Mouse (Mus musculus) right cerebral cortex, postnatal 25 days (tissue): ENCODE measurements around the gene Wdr76.
"Not testable (repeated sequence)": the region's sequence is repeated elsewhere in the genome, so short reads cannot be mapped to it uniquely, and the experiment has no call there.

Experiments used
- DNase-seq: peaks from one replicate; pipeline ENCODE4 v3.0.0; 2022

Wdr76 gene

DNA sequence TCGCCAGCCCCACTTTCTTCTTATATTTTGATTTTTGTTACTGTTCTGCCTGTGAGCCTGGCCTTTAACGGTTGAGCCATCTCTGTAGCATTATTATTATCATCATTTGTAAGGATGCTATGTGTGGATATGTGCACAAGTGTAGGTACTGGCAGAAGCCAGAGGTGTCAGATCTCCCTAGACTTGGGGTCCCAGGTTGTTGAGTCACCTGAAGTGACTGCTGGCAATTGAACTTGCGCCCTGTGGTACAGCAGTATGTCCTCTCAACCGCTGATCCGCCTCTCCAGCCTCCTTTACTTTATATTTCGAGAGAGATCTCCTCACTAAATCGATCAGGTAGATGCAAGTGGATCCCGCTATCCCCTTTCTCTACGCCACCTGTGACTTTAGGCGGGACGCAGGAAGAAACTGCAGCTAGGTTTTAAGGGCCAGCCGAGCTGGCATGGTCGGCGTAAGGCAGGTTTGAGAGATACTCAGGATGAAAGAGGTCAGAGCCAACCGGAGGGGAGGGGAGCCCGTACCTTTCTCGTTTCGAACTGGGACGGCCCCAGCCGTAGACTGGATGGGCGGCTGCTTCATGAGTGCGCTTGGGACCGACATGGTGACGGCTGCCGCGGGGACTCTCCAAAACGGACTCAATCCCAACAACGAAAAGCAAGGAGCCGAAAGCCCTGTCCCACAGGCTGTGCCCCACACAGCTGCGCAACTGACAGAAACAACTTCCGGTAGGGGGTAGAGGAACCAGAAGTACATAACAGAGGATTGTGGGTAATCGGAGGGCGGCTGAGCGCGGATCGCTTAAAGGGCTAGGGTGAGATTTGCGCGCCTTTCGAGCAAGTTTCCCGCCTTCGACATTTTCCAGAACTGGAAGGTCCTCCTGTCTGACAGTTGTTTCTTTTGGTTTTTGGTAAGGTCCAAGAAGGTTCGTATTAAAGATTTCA lies at the start of gene Wdr76, which contains the start of gene Mfap1a:
Wdr76 (plus strand) TSS at position 782 of the 941 bp plus-strand sequence.
Mfap1a (minus strand) TSS at position 724 of the 941 bp plus-strand sequence.
- DNase-seq = peak; percentile 82

DNA sequence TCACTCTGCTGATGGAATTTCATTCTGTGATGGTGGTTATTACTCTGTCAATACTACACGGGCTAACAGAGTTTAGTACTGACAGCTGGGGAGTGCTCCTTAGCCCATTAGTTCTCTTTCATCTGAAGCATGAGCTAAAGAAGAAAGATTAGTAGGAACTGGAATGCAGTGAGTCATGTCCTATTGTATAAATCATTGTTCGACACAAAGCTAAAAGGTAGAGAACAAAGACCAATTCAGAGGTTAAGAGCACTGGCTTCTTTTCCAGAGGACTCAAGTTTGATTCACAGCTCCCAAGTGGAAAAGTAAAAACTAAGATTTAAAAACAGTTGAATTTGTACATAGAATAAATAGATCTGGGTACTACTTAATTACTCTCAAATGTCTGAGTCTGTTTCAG lies 46.5 kb upstream of the Wdr76 start:
- DNase-seq = no peak

DNA sequence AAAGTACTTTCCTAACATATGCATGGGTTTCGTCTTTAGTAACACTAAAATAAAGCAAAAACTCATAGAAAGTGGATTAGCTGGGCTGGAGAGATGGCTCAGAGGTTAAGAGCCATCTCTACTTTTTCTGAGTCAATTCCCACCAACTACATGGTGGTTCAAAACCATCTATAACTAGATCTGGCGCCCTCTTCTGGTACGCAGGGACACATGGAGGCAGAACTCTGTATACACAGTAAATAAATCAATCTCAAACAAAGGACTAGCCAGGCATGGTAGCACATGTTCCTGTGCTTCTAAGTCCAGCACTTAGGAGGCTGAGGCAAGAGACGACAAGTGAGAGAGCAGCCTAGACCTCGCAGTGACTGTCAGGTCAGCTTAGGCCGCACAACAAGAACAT lies 37.5 kb upstream of the Wdr76 start:
- not testable (repeated sequence) for DNase-seq

DNA sequence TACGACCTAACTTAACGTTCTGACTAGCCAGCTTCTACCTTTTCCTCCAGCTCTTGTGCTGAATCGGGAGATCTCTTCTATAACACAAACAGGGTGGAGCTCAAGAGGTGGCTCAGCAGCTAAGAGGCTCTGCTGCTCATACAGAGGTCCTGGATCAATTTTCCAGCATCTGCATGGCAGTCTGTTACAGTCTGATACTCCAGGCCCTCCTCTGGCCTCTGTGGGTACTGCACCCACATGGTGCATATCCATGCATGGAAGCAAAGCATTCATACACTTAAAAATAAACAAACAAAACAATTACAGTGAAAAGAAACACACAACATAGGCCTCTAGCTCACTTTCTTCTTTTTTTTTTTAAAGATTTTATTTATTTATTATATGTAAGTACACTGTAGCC lies 33.7 kb upstream of the Wdr76 start:
- not testable (repeated sequence) for DNase-seq

DNA sequence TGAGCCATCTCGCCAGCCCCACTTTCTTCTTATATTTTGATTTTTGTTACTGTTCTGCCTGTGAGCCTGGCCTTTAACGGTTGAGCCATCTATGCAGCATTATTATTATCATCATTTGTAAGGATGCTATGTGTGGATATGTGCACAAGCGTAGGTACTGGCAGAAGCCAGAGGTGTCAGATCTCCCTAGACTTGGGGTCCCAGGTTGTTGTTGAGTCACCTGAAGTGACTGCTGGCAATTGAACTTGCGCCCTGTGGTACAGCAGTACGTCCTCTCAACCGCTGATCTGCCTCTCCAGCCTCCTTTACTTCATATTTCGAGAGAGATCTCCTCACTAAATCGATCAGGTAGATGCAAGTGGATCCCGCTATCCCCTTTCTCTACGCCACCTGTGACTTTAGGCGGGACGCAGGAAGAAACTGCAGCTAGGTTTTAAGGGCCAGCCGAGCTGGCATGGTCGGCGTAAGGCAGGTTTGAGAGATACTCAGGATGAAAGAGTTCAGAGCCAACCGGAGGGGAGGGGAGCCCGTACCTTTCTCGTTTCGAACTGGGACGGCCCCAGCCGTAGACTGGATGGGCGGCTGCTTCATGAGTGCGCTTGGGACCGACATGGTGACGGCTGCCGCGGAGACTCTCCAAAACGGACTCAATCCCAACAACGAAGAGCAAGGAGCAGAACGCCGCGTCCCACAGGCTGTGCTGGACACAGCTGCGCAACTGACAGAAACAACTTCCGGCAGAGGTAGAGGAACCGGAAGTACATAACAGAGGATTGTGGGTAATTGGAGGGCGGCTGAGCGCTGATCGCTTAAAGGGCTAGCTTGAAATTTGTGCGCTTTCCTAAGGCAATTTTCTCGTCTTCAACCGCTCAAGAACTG lies 33.0 kb upstream of the Wdr76 start, which contains the start of gene Mfap1b:
Mfap1b (minus strand) TSS at position 767 of the 879 bp plus-strand sequence.
- peak; percentile 80 for DNase-seq

DNA sequence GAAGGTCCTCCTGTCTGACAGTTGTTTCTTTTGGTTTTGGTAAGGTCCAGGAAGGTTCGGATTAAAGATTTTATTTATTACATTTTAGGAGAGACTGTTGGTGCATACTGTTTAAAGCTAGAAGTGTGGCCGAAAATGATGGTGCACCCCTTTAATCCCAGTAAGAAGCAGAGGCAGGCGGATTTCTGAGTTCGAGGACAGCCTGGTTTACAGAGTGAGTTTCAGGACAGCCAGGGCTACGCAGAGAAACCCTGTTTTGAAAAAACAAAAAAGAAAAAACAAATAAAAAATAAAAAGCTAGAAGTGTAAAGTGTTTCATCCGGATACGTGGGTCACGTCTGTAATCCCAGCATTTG lies 32.4 kb upstream of the Wdr76 start:
- no peak for DNase-seq

DNA sequence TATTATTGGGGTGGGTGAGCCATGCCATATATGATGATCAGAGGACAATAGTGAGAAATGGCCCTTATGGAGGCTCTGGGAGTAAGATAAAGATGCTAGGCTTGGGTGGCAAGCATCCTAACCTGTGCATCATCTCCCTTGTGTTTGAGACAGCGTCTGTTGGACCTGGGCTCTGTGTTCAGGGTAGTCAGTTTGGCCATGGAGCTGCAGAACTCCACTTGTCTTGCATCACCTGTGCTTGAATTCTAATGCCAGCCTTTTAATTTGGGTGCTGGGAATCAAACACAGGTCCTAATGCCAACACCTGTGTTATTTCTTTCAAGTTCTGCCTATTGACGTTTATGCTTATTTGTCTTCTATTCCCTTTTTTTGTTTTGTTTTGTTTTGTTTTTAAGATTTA lies 31.2 kb upstream of the Wdr76 start:
- DNase-seq = not testable (repeated sequence)

DNA sequence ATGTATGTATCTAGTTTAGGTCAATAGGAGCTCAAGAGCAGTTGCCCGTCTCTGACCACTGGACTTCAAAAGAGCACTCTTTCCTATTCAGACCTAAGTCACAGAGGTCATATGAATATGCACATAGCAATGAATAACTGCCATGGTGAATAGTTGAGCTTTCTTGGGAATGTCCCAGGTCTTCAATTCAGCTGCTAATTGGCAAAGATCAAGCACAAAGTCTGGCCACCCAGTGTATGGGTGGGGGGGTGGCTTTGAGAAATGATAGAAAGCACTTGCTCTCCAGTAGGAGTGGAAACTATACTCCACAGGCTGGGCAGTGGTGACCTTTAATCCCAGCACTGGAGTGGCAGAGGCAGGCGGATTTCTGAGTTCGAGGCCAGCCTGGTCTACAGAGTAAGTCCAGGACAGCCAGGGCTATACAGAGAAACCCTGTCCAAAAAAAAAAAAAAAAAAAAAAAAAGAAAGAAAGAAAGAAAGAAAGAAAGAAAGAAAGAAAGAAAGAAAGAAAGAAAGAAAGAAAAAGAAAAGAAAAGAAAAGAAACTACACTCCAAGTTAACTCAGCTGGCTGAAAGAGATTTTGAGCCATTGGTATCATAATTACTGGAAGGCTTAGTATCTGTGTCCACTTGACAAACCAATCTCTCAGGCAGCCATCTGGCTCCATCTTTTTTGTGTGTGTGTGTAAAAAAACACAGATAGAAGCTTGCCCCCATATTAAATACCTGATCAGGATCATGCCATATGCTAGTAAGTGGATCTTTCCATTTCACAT lies 28.8 kb upstream of the Wdr76 start:
- no peak for DNase-seq

DNA sequence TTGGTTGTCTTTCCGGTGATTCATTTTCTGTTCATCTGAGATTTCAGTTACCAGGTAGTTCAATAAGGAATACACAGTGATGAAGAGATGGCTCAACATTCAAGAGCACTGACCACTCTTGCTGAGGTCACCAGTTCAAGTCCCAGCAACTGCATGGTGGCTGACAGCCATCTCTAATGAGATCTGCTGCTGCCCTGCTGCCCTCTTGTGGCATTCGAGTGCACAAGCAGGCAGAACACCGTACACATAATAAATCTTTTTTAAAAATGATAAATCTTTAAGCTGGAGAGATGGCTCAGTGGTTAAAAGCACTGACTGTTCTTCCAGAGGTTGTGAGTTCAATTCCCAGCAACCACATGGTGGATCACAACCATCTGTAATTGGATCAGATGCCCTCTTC lies 26.0 kb upstream of the Wdr76 start:
- DNase-seq = no peak

DNA sequence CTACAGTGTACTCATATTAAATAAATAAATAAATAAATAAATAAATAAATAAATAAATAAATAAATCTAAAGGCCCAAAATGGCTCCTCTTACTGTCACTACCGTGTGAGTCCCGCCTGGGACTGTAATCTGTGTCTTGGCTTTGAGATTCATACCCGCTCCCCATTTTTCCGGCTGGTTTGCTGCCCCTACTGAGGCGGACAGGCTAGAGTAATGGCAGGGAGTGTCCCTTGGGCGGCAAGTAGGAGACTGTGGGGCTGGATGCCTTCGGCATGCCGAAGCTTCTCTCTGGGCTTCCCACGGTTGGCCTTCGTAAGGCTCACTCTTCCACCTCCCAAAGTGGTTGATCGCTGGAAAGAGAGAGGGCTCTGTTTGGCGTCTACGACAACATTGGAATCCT lies 25.6 kb upstream of the Wdr76 start:
- not testable (repeated sequence) for DNase-seq

DNA sequence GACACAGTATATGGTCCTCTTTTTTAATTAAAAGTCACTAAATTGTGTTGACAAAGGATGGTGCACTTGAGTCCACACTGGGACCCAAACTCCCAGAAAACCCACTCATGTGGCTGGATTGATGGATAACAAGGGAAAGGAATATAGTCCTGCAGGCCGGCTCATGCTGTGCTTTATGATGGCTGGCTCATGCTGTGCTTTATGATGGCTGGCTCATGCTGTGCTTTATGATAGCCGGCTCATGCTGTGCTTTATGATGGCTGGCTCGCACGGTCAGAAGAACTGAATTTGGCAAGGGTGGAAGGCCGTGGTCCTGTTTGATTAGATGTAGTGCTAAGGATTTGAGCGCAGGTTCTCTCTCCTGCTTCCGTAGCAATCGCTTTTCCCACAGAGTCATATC lies 22.9 kb upstream of the Wdr76 start:
- no peak for DNase-seq

DNA sequence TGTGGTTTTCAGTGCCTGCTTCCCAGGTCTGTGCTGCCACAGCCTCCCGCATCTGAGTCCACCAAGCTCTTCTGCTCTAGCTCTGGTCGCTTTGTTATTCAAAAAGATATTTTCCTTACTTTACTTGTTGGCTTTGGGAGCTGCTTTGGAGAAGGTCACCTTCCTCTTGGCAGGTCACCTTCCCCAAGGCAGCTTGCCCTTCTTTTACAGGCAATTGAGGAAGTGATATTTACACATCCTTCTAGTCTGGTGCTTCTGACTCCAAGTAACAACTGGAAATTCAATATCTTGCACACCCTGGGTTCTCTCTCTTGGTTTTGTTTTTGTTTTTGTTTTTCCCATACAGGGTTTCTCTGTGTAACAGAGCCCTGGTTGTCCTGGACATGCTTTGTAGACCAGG lies 22.1 kb upstream of the Wdr76 start:
- not testable (repeated sequence) for DNase-seq

DNA sequence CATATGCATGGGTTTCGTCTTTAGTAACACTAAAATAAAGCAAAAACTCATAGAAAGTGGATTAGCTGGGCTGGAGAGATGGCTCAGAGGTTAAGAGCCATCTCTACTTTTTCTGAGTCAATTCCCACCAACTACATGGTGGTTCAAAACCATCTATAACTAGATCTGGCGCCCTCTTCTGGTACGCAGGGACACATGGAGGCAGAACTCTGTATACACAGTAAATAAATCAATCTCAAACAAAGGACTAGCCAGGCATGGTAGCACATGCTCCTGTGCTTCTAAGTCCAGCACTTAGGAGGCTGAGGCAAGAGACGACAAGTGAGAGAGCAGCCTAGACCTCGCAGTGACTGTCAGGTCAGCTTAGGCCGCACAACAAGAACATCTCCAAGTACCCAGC lies 5.0 kb upstream of the Wdr76 start:
- DNase-seq = not testable (repeated sequence)

DNA sequence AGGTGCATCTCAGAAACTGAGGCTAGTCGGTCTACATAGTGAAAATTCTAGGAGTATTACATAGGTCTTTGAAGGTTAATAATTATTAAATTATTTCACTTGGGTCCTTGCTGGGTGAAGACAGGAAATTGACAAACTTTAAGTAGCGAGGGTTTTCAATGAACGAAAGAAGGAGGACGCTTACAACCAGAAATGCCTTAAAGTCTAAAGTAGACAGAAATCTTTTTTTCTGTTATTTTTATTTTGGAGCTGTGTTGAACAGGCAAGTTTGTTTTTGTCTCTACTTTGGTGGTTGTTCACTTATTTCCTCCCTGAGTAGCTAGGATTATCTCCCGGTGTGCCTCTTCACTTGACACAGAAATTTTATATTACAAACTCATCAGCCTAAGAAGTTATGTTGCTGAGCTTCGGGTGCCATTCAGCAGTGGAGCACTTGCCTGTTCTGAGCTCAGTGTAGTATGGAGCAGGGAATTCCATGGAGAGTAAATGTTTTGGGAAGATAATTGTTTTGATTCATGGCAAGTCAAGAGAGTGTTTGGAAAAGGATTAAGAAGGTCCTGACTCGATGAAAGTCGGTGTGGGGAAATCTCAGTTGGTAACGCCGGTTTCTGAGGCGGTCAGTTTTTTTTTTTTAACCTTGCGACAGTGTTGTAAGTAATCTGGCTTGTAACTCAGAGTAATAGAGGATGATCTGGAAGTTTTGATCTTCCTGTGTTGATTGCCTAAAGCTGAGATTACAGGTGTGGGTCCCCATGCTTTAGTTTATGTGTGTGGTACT lies 839 bp downstream of the Wdr76 start:
- no peak for DNase-seq

DNA sequence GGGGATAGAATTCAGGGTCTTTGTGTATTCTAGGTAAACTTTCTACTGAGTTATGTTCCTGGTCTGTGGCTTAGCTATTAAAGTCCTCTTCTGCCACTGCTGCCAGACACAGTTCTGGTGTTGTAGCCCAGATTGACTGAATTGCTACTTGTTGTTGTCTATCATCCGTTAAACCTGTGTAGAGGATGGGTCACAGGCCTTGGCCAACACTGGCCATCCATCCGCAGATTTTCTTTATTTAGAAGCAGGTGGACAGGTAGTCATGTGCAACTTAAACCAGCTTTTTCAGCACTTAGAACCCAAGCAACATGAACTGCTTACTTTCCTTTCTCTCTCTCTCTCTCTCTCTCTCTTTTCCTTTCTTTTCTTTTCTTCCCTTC lies 1.4 kb downstream of the Wdr76 start:
- no peak for DNase-seq

DNA sequence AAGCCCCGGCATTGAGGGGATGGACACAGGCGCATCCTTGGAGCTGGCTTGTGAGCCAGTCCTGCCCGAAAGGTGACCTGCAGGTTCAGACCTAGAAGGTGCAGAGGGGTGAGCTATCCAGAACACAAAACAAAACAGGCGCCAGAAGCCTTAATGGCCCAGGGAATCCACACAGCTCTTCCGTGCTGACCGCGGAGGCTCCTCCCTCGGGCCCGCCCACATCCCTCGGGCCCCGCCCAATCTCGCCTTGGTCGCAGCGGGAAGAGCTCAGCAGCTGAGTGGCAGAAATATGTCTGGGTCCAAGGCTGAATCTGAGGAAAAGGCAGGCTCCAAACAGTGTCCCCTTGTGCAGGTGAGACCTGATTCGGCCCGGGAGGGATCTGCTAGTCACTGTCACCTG lies 3.1 kb downstream of the Wdr76 start:
- peak; percentile 63 for DNase-seq

DNA sequence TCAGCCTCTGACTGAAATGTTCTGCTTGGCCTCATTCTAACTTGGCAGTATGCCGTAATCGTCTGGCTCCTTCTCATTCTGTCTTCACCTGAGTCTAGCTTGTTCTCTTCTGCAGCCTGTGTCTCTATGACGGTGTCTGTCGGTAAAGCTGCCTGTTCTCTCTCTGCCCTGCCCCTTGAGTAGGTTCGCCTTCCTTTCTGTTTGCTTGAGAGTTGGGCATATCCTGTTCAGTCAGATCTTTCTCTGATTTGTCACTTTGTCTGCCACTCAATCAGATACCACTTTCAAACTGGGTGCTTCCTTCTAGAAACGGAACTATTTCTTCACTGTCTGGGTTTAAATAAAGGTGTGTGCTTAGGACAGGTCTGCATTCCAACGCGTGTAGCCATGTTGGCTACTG lies 4.9 kb downstream of the Wdr76 start:
- DNase-seq = no peak

DNA sequence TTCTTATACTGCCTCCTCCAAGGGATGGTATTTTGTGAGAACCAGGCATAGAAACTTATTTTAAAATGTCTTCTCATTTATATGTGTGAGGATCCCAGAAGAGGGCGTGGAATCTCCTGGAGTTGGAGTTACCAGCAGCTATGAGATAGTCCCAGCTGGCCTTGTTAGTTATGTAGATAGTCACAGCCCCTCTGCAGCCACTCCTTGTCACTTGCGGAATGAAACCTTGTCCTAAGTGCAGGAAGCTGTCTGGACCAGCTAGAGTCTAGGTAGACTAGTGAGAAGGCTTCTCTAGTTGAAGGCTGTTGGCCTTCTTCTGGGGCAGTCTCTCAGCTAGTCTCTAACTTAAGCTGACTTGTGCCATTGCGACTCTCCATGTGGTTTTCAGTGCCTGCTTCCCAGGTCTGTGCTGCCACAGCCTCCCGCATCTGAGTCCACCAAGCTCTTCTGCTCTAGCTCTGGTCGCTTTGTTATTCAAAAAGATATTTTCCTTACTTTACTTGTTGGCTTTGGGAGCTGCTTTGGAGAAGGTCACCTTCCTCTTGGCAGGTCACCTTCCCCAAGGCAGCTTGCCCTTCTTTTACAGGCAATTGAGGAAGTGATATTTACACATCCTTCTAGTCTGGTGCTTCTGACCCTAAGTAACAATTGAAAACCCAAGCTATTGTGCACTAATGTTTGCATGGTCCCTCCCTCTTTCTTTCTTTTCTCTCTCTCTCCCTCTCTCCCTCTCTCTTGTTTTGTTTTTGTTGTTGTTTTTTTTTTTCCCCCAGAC lies 6.7 kb downstream of the Wdr76 start:
- not testable (repeated sequence) for DNase-seq

DNA sequence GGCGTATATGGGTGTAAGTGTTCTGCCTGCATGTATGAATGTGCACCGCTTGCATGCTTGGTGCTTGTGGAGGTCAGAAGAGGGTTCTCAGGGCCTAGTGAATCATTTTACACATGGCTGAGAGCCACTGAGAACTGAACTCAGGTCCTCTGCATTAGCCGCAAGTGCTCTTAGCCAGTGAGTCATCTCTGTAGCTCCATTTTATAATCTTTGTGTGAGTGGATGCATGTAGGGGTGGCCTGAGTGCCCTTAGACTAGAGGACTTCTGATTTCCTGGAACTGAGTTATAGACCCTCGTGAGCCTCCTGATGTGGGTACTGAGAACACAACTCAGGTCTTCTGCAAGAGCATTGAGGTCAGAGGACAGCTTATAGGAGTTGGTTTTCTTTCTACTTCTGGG lies 7.7 kb downstream of the Wdr76 start:
- DNase-seq = no peak

DNA sequence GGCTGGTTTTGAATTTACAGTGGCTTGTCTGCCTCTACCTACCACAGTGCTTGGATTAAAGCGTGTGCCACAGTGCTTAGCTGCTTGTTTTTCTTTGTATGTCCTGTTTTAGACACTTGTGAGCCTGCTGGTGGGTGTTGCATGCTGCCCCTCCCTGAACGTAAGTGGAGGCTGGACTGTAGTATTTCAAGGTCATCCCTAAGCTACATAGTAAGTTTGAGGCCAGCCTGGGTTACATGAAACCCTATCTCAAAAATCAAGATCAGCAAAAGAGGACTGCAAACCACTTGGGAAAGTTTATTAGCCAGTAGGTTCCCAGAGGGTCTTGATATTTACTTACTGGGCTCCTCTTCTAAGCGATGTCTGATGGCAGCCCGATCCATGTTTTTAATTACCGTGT lies 11.6 kb downstream of the Wdr76 start:
- DNase-seq = no peak

DNA sequence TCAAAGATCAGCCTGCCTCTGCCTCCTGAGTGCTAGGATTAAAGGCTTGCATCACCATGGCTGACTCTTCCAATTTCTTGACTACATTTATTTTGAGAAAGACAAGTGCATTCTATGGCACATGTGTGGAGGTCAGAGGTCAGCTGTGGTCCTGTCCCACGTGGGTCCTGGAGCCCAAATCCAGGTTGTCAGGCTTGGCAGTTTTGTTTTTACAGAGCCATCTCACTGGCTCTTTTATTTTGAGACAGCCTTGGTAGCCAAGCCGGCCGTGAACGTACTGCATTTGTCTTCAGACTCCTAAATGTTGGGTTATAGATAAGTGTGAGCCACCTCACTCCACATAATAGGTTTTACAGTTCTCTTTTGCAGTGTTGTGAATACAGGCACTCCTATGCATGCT lies 12.2 kb downstream of the Wdr76 start:
- not testable (repeated sequence) for DNase-seq
